Mouse (Mus musculus) fat pad, adult 2 months (tissue): ENCODE measurements around the gene Plekhg1.

Experiments
- DNase-seq: peaks from one replicate; pipeline ENCODE4 v3.0.0-alpha.2; 2011; ENCODE audit warnings: low read depth, low spot score; ENCODE audit errors: extremely low read depth

The Plekhg1 gene

DNA sequence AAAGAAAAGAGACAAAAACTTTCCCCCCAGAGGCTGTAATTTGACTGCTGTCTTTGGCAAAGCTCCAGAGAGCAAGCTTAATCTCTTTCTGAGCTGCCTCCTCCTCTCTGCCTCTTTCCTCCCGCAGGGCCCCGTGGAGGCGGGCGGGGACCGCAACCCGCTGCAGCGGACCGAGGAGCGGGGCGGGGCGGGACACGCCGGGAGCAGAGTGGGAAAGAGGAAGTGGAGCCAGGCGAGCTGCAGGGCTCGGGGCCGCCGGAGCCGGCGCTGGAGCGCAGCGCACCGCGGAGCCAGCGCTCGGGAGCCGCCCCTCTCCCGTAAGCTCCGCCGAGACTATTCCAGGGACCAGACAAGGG is at the start of gene Plekhg1:
Gene Plekhg1, plus strand, starts transcription at position 217 of the 356 bp plus-strand sequence.
- DNase-seq: no peak

- peak; percentile 16 for DNase-seq
These were observed 47.4 kb upstream of the Plekhg1 start for GRCm38 (mm10) chr10:3692791-3693190.

GRCm38 (mm10) chr10:3693699-3694280 is 46.4 kb upstream of the Plekhg1 start:
- DNase-seq: no peak

DNA sequence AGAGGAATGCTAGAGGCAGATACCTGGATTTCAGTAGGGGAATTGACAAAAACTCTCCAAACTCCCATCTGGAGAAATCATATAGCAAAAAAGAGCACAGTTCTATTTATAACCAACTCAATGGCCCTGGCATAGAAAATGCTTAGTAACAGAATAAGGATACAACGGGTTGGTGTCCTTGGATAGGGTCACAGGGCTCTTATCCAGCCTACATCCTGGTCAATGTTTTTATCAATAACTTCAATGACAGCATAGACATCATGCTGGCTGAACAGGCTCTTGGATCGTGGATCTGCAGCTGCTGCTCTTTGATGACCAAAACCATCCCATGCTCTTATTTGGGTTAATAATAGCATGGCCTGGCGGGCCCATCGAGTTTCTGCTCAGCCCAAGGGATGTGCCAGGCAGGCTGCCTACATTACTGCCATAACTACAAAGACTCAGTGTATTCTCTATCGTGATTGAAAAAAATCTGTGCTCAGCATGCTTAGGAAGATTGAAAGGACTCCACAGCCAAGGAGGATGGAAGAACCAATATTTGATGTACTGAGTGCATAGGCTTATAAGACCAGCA is 44.7 kb upstream of the Plekhg1 start:
- no peak for DNase-seq

DNA sequence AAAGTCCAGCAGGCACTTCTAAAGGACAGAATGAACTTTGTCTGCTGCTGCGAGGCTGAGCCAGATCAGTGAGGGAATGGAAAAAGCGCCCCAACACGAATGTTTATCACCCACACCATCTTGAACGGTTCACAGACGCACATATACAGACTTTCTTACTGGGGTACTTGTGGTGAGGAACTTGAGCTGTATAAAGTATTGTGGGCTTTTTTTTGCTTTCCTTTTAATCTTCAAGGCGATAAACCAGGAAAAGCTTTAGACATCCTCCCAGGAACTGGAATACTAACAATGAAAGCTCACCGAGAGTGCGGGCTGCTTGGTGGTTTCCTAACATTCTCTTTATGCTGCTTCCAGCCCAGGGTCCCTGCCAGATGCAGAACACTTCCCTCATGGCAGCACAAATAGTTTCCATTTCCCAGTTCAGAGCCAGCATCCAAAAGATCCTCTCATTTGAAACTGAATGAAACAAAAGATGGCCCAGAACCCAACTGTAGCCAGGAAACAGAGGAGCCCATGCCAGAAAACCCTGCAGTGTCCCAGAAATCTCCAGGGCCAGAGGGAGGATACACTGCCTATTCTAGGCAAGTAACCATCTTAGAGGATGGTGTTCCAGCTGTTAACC is 43.3 kb upstream of the Plekhg1 start:
- DNase-seq: no peak

DNA sequence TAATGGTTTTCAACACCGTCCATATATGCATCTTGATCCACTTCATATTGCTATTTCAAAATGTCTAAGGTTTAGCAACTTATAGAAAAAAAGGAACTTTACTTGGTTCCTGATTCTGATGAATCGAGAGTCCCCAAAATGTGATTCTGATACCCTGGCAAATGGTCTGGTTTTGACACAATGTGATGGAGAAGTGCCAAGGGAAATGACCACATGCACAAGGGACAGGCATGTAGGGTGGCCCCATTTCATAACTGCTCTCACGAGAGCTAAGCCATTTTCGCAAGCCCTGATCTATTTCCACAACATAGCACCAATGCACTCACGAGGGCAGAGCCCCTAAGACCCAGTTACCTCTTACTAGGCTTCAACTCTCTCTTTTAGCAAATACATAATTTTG is 42.7 kb upstream of the Plekhg1 start:
- no peak for DNase-seq

DNA sequence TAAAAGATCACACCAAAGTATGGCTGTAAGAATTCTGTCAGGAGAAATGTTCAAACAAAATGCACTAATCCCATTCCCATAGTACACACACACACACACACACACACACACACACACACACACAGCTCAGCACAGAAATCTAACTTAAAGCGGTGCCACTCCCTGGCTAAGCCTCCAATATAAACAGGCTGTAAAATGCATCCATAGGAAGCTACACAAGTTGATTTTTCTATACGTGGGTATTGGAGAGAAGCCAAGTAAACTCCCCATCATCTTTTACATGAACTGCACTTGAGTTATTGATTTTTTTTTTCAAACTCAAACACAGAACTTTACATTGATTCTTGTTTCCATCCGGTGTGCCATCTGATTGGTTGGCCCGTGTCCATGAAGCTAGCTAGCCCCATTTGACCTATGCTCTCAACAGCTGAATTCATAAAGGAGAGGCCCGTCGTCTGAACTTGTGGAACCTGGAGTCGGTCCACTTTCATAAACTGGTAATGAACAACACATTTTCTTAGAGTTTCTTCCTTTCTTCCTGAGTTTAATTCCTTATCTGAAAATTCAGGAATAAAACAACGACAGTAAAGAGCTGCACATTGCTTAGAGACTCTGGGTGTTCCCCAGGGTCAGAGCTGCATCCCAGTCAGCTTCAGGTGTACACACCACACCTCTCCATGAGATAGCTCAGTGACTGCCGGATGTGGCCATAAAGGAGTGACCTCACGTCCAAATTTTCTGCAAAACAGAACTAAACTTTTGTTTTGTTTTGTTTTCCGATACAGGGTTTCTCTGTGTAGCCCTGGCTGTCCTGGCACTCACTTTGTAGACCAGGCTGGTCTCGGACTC is 39.7 kb upstream of the Plekhg1 start:
- no peak for DNase-seq

- DNase-seq: no peak
These were observed 38.3 kb upstream of the Plekhg1 start for GRCm38 (mm10) chr10:3701832-3702231.

- DNase-seq: no peak
These were observed 37.6 kb upstream of the Plekhg1 start for GRCm38 (mm10) chr10:3702585-3702984.

GRCm38 (mm10) chr10:3706231-3706630 is 33.9 kb upstream of the Plekhg1 start:
- DNase-seq: no peak

- DNase-seq: no peak
These were observed 30.1 kb upstream of the Plekhg1 start for GRCm38 (mm10) chr10:3710081-3710480.

- no peak for DNase-seq
These were observed 24.7 kb upstream of the Plekhg1 start for GRCm38 (mm10) chr10:3715302-3715943.

GRCm38 (mm10) chr10:3718021-3718865 is 21.9 kb upstream of the Plekhg1 start:
- DNase-seq: no peak

GRCm38 (mm10) chr10:3720296-3720695 is 19.9 kb upstream of the Plekhg1 start:
- DNase-seq: no peak

GRCm38 (mm10) chr10:3722339-3722738 is 17.8 kb upstream of the Plekhg1 start:
- DNase-seq: no peak

DNA sequence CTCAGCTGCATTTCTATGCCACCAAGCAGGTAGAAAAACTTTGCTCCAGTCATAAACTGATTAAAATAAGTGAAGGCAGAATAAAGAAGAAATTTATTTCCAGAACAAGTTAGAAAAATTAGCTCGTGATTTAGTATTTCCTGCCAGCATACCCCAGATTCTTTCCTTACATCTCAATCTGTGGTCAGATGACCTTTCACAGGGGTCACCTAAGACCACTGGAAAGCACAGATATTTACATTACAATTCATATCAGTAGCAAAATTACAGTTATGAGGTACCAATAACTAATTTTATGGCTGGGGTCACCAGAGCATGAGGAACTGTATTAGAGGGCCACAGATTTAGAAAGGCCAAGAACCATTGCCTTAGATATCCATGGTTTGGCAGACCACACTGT is 15.5 kb upstream of the Plekhg1 start:
- no peak for DNase-seq

DNA sequence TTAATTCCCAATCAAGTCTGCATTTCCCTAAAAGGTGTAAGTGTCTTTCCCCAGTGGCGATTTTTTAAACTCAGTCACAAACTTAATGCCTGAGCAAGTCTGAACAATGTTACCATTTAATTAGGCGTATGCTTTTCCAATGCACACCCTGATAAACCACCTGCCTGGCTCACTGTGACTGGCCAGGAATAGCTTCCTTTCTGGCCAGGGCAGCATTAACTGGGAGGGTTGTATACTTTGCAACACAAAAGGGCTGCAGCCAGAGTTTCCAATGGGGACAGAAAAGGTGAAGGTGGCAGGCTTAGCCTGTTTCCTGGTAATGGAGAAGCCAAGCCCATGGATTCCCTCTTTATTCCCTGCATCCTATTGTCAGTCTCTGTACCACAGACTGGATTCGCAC is 10.5 kb upstream of the Plekhg1 start:
- no peak for DNase-seq

DNA sequence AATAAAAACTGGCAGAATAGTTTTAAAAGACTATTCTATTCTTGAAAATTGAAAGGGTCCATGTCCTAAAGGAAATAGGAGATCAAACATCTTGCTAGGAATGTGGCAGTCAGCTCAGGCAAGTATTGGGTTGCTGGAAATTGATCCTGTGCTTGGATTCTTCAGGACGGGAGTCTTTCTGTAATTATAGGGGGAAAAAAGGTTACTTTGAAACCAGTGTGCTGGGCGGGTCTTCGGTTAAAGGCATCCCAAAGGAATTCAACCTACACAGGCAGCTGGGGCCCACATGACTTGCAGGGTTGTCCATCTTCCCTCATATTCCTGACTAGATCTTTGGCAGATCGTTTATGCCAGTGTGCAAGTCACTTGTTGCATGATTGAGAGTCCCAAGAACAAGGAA is 9.8 kb upstream of the Plekhg1 start:
- no peak for DNase-seq

GRCm38 (mm10) chr10:3737034-3737433 is 3.1 kb upstream of the Plekhg1 start:
- no peak for DNase-seq
